Mouse (Mus musculus) liver, embryonic 14.5 days (tissue): ENCODE data around the gene Gm49405. TPM values are rescaled to one million over a fixed set of nuclear protein-coding genes. Genes with fewer than 3 reads are reported as not detected.

ENCODE experiments used
- ATAC-seq: fragments of 200-750 bp; cut with Nextera tagmentation; 2 replicates; pipeline ENCODE4 v1.8.0; 2017; ENCODE audit warnings: moderate number of reproducible peaks, mild to moderate bottlenecking, moderate library complexity; ENCODE audit not compliant: insufficient read depth
- DNase-seq, 3 experiments: peaks; one replicate each; pipeline ENCODE4 v3.0.0-alpha.2; 2012 to 2013; ENCODE audit warnings: low read depth in 3 of 3, low spot score in 3 of 3
- H3K27ac ChIP-seq: fragments of 300-500 bp; sonication (generic); 2 replicates; pipeline ENCODE4 v1.5.1; 2014; ENCODE audit warnings: moderate library complexity, mild to moderate bottlenecking, control low read depth, inconsistent platforms
- H3K27me3 ChIP-seq: fragments of 300-500 bp; sonication (generic); 2 replicates; pipeline ENCODE4 v1.6.1; 2014; ENCODE audit warnings: mild to moderate bottlenecking, low read length, moderate library complexity; ENCODE audit not compliant: control insufficient read depth, insufficient read depth
- H3K36me3 ChIP-seq: fragments of 300-500 bp; sonication (generic); replicated peaks from 2 replicates; pipeline ENCODE4 v1.6.1; 2014; ENCODE audit warnings: low read depth; ENCODE audit not compliant: control insufficient read depth, insufficient read depth
- H3K4me1 ChIP-seq, 2 experiments: fragments of 200-500 bp in 1 of 2; fragments of 300-500 bp in 1 of 2; sonication (generic) in 1 of 2; replicated peaks; 2 replicates each; pipeline ENCODE4 v1.6.1; 2012 to 2014; ENCODE audit warnings: antibody characterized with exemption in 1 of 2, inconsistent platforms in 1 of 2, low read length in 1 of 2; ENCODE audit not compliant: control insufficient read depth in 2 of 2, insufficient read depth in 2 of 2
- H3K4me2 ChIP-seq: fragments of 300-500 bp; sonication (generic); 2 replicates; pipeline ENCODE4 v1.6.1; 2014; ENCODE audit warnings: low read depth, mild to moderate bottlenecking, control low read depth, moderate library complexity
- H3K4me3 ChIP-seq, 2 experiments: fragments of 200-500 bp in 1 of 2; fragments of 300-500 bp in 1 of 2; sonication (generic) in 1 of 2; 2 replicates each; pipeline ENCODE4 v1.5.1; 2012 to 2014; ENCODE audit warnings: low read depth in 2 of 2, low read length in 2 of 2, mild to moderate bottlenecking in 2 of 2, control low read depth in 1 of 2, inconsistent platforms in 1 of 2, moderate library complexity in 1 of 2; ENCODE audit not compliant: insufficient read depth in 1 of 2
- H3K9ac ChIP-seq: fragments of 300-500 bp; sonication (generic); replicated peaks from 2 replicates; pipeline ENCODE4 v1.6.1; 2014; ENCODE audit warnings: mild to moderate bottlenecking, control low read depth, moderate library complexity
- H3K9me3 ChIP-seq: fragments of 300-500 bp; sonication (generic); 2 replicates; pipeline ENCODE4 v1.6.1; 2016; ENCODE audit warnings: low read length, mixed read lengths; ENCODE audit not compliant: control insufficient read depth
- CTCF ChIP-seq: IDR thresholded peaks from 2 replicates; pipeline ENCODE4 v1.5.1; 2016; ENCODE audit warnings: antibody characterized with exemption, low read depth, control low read depth
- EP300 ChIP-seq: IDR thresholded peaks from 2 replicates; pipeline ENCODE4 v1.6.1; 2016; ENCODE audit warnings: antibody characterized with exemption, low read depth
- WGBS: fragments of 180-500 bp; shearing (Covaris S2); extraction: QIAGEN DNeasy Blood & Tissue Kit; methylation state at CpG from one replicate; pipeline ENCODE4 v1.1.7; 2014; ENCODE audit not compliant: insufficient replicate concordance; 5-methylcytosine and 5-hydroxymethylcytosine counted together
- polyA plus RNA-seq, 2 experiments: library from polyadenylated mRNA; depleted of rRNA in 1 of 2; stranded (reverse) in 1 of 2; unstranded in 1 of 2; fragments of >200 nt; fragmentation: Nextera tagmentation in 1 of 2; extraction: Ambion mirVana in 1 of 2; gene quantifications; 2 replicates each; pipeline versions ENCODE4 v1.2.1 to v1.2.3; 2012 to 2014

The Gm49405 gene
- polyA plus RNA-seq, 2 experiments = 0.25 to 0.73 TPM

GRCm38 (mm10) chr19:3975866-3976265 is 24.6 kb upstream of the Gm49405 start:
- 55% methylated on average over 2 of the region's 2 CpGs for WGBS
- ATAC-seq = no peak
- peaks cover 5 to 12% of the 10 kb centered on the region in 2 experiments; a peak in 3 of 4 replicates for H3K4me1 ChIP-seq

GRCm38 (mm10) chr19:3980309-3980708 is 20.1 kb upstream of the Gm49405 start:
- DNase-seq = peak; percentile 58 to 68 (median 66)
- no peaks in the 10 kb centered on the region for H3K36me3 ChIP-seq
- H3K9ac ChIP-seq = no peak overlapping the region
- ATAC-seq = no peak; the same call in 1 of the 2 replicates
- 13% methylated on average over 4 of the region's 4 CpGs for WGBS
- TF ChIP-seq EP300 (no peak), CTCF (peak; percentile 91)
- no peak overlapping the region for H3K4me3 ChIP-seq
- H3K27me3 ChIP-seq = no peaks in the 10 kb centered on the region
- no peak overlapping the region for H3K27ac ChIP-seq
- H3K4me1 ChIP-seq = peaks cover 0 to 4% of the 10 kb centered on the region in 2 experiments; a peak in 2 of 4 replicates
- no peak overlapping the region for H3K4me2 ChIP-seq
- no peaks in the 10 kb centered on the region for H3K9me3 ChIP-seq

More at GRCm38 (mm10) chr19:3975866-3976265, 24.6 kb upstream of the Gm49405 start:
- H3K9ac ChIP-seq = no peak overlapping the region
- no peak for TF ChIP-seq CTCF
- no peak for TF ChIP-seq EP300
- no peaks in the 10 kb centered on the region for H3K27me3 ChIP-seq
- no peak for DNase-seq
- no peak overlapping the region for H3K4me2 ChIP-seq
- no peak overlapping the region for H3K4me3 ChIP-seq
- no peaks in the 10 kb centered on the region for H3K9me3 ChIP-seq
- no peak overlapping the region for H3K27ac ChIP-seq
- H3K36me3 ChIP-seq = no peaks in the 10 kb centered on the region

GRCm38 (mm10) chr19:3980917-3981316 is 19.5 kb upstream of the Gm49405 start:
- H3K4me1 ChIP-seq = peaks cover 0 to 10% of the 10 kb centered on the region in 2 experiments; a peak in 2 of 4 replicates
- ATAC-seq (no peak), DNase-seq (no peak)
- 68% methylated on average over 9 of the region's 9 CpGs for WGBS
- H3K9ac ChIP-seq = no peak overlapping the region
- no peaks in the 10 kb centered on the region for H3K36me3 ChIP-seq
- H3K27ac ChIP-seq = no peak overlapping the region
- no peaks in the 10 kb centered on the region for H3K9me3 ChIP-seq
- no peak overlapping the region for H3K4me2 ChIP-seq
- TF ChIP-seq CTCF = no peak
- no peak for TF ChIP-seq EP300
- H3K27me3 ChIP-seq = no peaks in the 10 kb centered on the region
- no peak overlapping the region for H3K4me3 ChIP-seq

GRCm38 (mm10) chr19:3983527-3984200 is 16.8 kb upstream of the Gm49405 start:
- Histone ChIP-seq H3K36me3 (no peaks in the 10 kb centered on the region), H3K9ac (no peak overlapping the region), H3K27ac (no peak overlapping the region), H3K4me3 (no peak overlapping the region), H3K4me1 (peaks cover 0 to 13% of the 10 kb centered on the region in 2 experiments; a peak in 2 of 4 replicates), H3K27me3 (no peaks in the 10 kb centered on the region), H3K4me2 (no peak overlapping the region), H3K9me3 (no peaks in the 10 kb centered on the region)
- 66% methylated on average over 9 of the region's 9 CpGs for WGBS
- DNase-seq (no peak), ATAC-seq (no peak)
- TF ChIP-seq EP300 = no peak
- no peak for TF ChIP-seq CTCF

- peak; percentile 30 for ATAC-seq
- H3K4me3 ChIP-seq = no peak overlapping the region
- WGBS = 26% methylated on average over 8 of the region's 8 CpGs
These were observed 15.2 kb upstream of the Gm49405 start for GRCm38 (mm10) chr19:3985261-3985681.

More at GRCm38 (mm10) chr19:3985261-3985681, 15.2 kb upstream of the Gm49405 start:
- Histone ChIP-seq H3K36me3 (no peaks in the 10 kb centered on the region), H3K27me3 (no peaks in the 10 kb centered on the region), H3K4me1 (peaks cover 0 to 13% of the 10 kb centered on the region in 2 experiments; a peak in 2 of 4 replicates), H3K27ac (no peak overlapping the region), H3K4me2 (no peak overlapping the region), H3K9me3 (no peaks in the 10 kb centered on the region), H3K9ac (no peak overlapping the region)
- no peak for TF ChIP-seq EP300
- no peak for TF ChIP-seq CTCF
- DNase-seq = no peak
